Mouse (Mus musculus) limb, embryonic 12.5 days (tissue): ENCODE measurements around the gene Zc3h15. TPM values are rescaled to one million over a fixed set of nuclear protein-coding genes. Genes with fewer than 3 reads are reported as not detected.
A peak's percentile ranks its signal among the peaks of the same experiment; 100 is the strongest.

ENCODE experiments used
- ATAC-seq: fragments of 200-750 bp; cut with Nextera tagmentation; 2 replicates; pipeline ENCODE4 v1.8.0; 2017; ENCODE audit warnings: low read depth, moderate TSS enrichment; ENCODE audit not compliant: insufficient number of reproducible peaks, insufficient read depth, low FRiP score, low TSS enrichment
- H3K27ac ChIP-seq: fragments of 300-500 bp; sonication (generic); 2 replicates; pipeline ENCODE4 v1.5.1; 2016; ENCODE audit warnings: mild to moderate bottlenecking, moderate library complexity
- H3K27me3 ChIP-seq: fragments of 300-500 bp; sonication (generic); 2 replicates; pipeline ENCODE4 v1.6.1; 2016; ENCODE audit warnings: mild to moderate bottlenecking, moderate library complexity
- H3K36me3 ChIP-seq: fragments of 300-500 bp; sonication (generic); 2 replicates; pipeline ENCODE4 v1.6.1; 2016; ENCODE audit warnings: mild to moderate bottlenecking, moderate library complexity
- H3K4me1 ChIP-seq: fragments of 300-500 bp; sonication (generic); replicated peaks from 2 replicates; pipeline ENCODE4 v1.6.1; 2016
- H3K4me2 ChIP-seq: fragments of 300-500 bp; sonication (generic); 2 replicates; pipeline ENCODE4 v1.6.1; 2016; ENCODE audit warnings: mild to moderate bottlenecking, moderate library complexity
- H3K4me3 ChIP-seq: fragments of 300-500 bp; sonication (generic); replicated peaks from 2 replicates; pipeline ENCODE4 v1.5.1; 2016; ENCODE audit warnings: mild to moderate bottlenecking
- H3K9ac ChIP-seq: fragments of 300-500 bp; sonication (generic); replicated peaks from 2 replicates; pipeline ENCODE4 v1.6.1; 2016; ENCODE audit warnings: mild to moderate bottlenecking, moderate library complexity
- H3K9me3 ChIP-seq: fragments of 300-500 bp; sonication (generic); 2 replicates; pipeline ENCODE4 v1.6.1; 2016; ENCODE audit warnings: mild to moderate bottlenecking, moderate library complexity
- WGBS: fragments of 180-500 bp; shearing (Covaris S2); methylation state at CpG from one replicate; pipeline ENCODE4 v1.1.7; 2016; 5-methylcytosine and 5-hydroxymethylcytosine counted together
- polyA plus RNA-seq: library from polyadenylated mRNA; unstranded; fragments of >200 nt; fragmentation: Nextera tagmentation; extraction: Ambion mirVana; gene quantifications from 2 replicates; pipeline ENCODE4 v1.2.1, GENCODE M21; 2016

The Zc3h15 gene
- polyA plus RNA-seq: 161 and 176 TPM in 2 replicates

DNA sequence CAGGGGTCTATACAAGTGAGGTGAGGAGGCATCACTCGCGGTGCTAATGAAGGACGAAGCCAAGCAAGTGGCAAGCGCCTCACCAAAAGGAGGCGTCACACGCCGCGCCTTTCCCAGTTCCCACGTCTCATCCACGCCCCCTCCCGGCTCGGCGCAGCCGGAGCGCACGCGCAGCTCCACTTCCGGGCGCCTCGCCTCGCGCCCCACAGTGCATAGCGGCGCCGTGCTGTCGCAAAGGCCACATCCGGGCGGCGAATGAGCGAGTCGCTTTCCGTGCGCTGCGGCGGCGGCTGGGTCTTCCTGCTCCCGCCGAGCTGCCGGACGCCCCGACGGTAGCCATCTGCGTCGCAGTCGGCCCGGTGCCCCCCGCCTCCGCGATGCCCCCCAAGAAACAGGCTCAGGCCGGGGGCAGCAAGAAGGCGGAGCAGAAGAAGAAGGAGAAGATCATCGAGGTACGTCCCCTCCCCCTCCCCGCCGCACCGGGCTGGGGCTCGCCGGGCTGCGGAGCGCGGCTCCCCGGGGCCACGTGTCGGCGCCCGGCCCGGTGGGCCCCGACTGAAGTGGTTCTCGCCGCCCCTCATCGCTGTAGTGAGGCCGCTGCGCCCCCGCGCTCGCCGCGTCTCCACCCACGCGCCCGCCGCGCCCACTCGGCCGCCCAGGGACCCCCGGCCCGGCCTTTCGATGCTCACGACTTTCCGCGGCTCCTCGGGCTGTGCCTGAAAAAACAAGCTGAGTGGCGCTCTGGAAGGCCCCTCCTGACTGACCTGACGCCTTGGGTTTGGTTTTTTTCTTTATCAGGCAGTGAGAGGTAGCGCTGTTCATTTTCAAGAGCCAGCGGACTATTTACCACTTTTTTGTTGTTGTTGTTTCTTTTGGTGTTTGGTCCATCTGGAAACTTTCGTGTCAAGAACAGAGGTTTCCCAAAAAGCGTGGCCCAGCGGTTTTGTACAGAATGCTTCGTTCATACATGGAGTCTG lies at the start of gene Zc3h15:
TSS of gene Zc3h15 (plus strand) at position 160 of the 977 bp plus-strand sequence.
- peak within 1 kb of the TSS; percentile 97 for H3K9ac ChIP-seq
- H3K36me3 ChIP-seq: no peaks in the 10 kb centered on the region
- peaks cover 28% of the 10 kb centered on the region for H3K4me1 ChIP-seq
- H3K27me3 ChIP-seq: no peaks in the 10 kb centered on the region
- H3K4me2 ChIP-seq: peak within 1 kb of the TSS; percentile 64
- ATAC-seq: peak; percentile 99
- under 1% methylated on average over 94 of the region's 100 CpGs for WGBS
- H3K9me3 ChIP-seq: no peaks in the 10 kb centered on the region
- peak within 1 kb of the TSS; percentile 96 for H3K4me3 ChIP-seq
- H3K27ac ChIP-seq: peak within 1 kb of the TSS; percentile 83

DNA sequence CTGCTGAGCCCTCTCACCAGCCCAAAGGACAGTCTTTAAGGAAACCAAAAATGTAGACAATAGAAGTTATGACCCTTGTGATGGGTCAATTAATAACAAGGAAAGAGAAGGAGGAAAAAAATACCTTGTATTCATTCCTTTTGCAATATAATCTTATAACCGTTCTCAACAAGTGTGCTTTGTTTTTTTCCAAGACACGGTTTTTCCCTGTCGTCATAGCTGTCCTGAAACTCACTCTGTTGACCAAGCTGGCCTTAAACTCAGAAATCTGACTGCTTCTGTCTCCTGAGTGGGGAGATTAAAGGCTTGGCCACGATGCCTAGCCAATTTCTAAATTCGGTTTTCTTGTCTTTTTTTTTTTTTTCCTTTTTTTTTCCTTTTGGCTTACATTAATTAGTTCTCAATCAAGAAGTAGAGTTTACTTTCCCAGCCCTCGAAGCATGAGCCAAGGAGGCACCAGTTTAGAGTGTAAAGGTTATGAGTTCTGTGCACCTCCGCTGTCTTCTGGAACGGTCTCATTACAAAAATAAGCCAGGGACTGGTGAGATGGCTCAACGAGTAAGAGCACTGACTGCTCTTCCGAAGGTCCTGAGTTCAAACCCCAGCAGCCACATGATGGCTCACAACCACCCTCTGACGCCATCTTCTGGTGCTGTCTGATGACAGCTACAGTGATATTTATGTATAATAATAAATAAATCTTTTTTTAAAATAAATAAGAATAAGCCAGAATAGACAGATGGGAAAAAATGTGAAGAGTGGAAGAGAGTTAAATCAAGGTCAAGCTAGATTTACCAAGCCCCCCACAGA lies 23.5 kb upstream of the Zc3h15 start:
- Histone ChIP-seq H3K4me1 (peaks cover 7% of the 10 kb centered on the region; the same call in 1 of the 2 replicates), H3K27me3 (no peaks in the 10 kb centered on the region), H3K36me3 (no peaks in the 10 kb centered on the region), H3K27ac (no peak overlapping the region), H3K4me2 (no peak overlapping the region), H3K9ac (no peak overlapping the region), H3K9me3 (no peaks in the 10 kb centered on the region), H3K4me3 (no peak overlapping the region)
- 93% methylated on average over 11 of the region's 11 CpGs for WGBS
- no peak for ATAC-seq

- no peak for ATAC-seq
Observed at GRCm38 (mm10) chr2:83621511-83621910, 22.7 kb upstream of the Zc3h15 start.

GRCm38 (mm10) chr2:83622792-83623191 lies 21.4 kb upstream of the Zc3h15 start:
- Histone ChIP-seq H3K4me1 (peaks cover 7% of the 10 kb centered on the region; the same call in 1 of the 2 replicates), H3K4me2 (peak overlapping the region; percentile 30; the same call in 1 of the 2 replicates), H3K9ac (no peak overlapping the region), H3K4me3 (no peak overlapping the region), H3K27me3 (no peaks in the 10 kb centered on the region), H3K36me3 (no peaks in the 10 kb centered on the region), H3K9me3 (no peaks in the 10 kb centered on the region), H3K27ac (no peak overlapping the region)
- WGBS: 36% methylated on average over 11 of the region's 11 CpGs
- no peak for ATAC-seq

More at GRCm38 (mm10) chr2:83621511-83621910, 22.7 kb upstream of the Zc3h15 start:
- no peak overlapping the region for H3K27ac ChIP-seq
- no peaks in the 10 kb centered on the region for H3K36me3 ChIP-seq
- 82% methylated on average over 4 of the region's 4 CpGs for WGBS
- no peak overlapping the region for H3K9ac ChIP-seq
- no peak overlapping the region for H3K4me2 ChIP-seq
- no peak overlapping the region for H3K4me3 ChIP-seq
- H3K9me3 ChIP-seq: no peaks in the 10 kb centered on the region
- H3K4me1 ChIP-seq: peaks cover 7% of the 10 kb centered on the region; the same call in 1 of the 2 replicates
- no peaks in the 10 kb centered on the region for H3K27me3 ChIP-seq

- WGBS: 67% methylated on average over 4 of the region's 4 CpGs
Observed at GRCm38 (mm10) chr2:83624045-83624444, 20.2 kb upstream of the Zc3h15 start.

GRCm38 (mm10) chr2:83625226-83626108 lies 18.8 kb upstream of the Zc3h15 start:
- 0 out of 2 replicates have a peak, but pooled peaks have one; percentile 24 for ATAC-seq

More at GRCm38 (mm10) chr2:83624045-83624444, 20.2 kb upstream of the Zc3h15 start:
- Histone ChIP-seq H3K9ac (no peak overlapping the region), H3K9me3 (no peaks in the 10 kb centered on the region), H3K36me3 (no peaks in the 10 kb centered on the region), H3K27me3 (no peaks in the 10 kb centered on the region), H3K27ac (no peak overlapping the region), H3K4me1 (peaks cover 4% of the 10 kb centered on the region; the same call in 1 of the 2 replicates), H3K4me2 (no peak overlapping the region), H3K4me3 (no peak overlapping the region)
- no peak for ATAC-seq

DNA sequence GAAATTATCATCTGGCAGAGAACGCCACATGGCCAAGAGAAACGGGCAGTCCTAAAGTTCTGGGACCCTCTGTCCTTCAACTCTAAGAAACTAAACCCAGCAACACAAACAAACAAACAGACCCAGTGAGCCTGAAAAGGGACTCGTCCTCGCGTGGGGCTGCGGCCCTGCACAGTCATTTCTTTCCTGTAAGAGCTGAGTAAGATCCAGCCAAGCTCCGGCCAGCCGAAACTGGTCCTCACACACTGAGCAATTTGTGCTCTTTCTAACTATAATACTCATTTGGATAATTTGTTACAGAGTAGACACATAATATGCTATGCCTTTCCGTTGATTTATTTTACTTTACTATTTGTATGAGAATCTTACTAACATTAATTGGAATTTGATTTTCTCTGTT lies 17.4 kb upstream of the Zc3h15 start:
- WGBS: 91% methylated on average over 9 of the region's 9 CpGs

More at GRCm38 (mm10) chr2:83625226-83626108, 18.8 kb upstream of the Zc3h15 start:
- Histone ChIP-seq H3K4me1 (peaks cover 4% of the 10 kb centered on the region; the same call in 1 of the 2 replicates), H3K9ac (no peak overlapping the region), H3K27ac (no peak overlapping the region), H3K36me3 (no peaks in the 10 kb centered on the region), H3K4me3 (no peak overlapping the region), H3K9me3 (no peaks in the 10 kb centered on the region), H3K4me2 (peak overlapping the region; percentile 15; the same call in 1 of the 2 replicates), H3K27me3 (no peaks in the 10 kb centered on the region)
- 29% methylated on average over 10 of the region's 10 CpGs for WGBS

GRCm38 (mm10) chr2:83627495-83627894 lies 16.7 kb upstream of the Zc3h15 start:
- H3K27me3 ChIP-seq: no peaks in the 10 kb centered on the region
- no peak overlapping the region for H3K27ac ChIP-seq
- H3K4me2 ChIP-seq: no peak overlapping the region
- peaks cover 4% of the 10 kb centered on the region; the same call in 1 of the 2 replicates for H3K4me1 ChIP-seq
- WGBS: 88% methylated on average over 9 of the region's 9 CpGs
- no peaks in the 10 kb centered on the region for H3K36me3 ChIP-seq
- H3K9me3 ChIP-seq: no peaks in the 10 kb centered on the region
- no peak overlapping the region for H3K9ac ChIP-seq
- ATAC-seq: no peak
- H3K4me3 ChIP-seq: no peak overlapping the region

More for the DNA sequence above, 17.4 kb upstream of the Zc3h15 start:
- Histone ChIP-seq H3K9ac (no peak overlapping the region), H3K4me3 (no peak overlapping the region), H3K4me2 (no peak overlapping the region), H3K27me3 (no peaks in the 10 kb centered on the region), H3K9me3 (no peaks in the 10 kb centered on the region), H3K36me3 (no peaks in the 10 kb centered on the region), H3K4me1 (peaks cover 4% of the 10 kb centered on the region; the same call in 1 of the 2 replicates), H3K27ac (no peak overlapping the region)
- ATAC-seq: no peak

DNA sequence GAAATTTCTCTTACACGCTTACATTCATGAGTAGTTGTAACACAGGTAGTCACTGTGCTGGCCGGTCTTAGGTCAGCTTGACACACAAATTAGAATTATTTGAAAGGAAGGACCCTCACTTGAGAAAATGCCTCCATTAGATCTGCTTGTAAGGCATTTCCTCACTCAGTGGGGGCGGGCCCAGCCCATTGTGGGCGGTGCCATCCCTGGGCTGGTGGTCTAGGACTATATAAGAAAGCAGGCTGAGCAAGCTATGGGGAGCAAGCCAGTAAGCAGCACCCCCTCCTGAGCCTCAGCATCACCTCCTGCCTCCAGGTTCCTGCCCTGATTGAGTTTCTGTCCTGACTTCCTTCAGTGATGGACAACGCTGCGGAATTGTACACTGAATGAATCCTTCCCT lies 16.3 kb upstream of the Zc3h15 start:
- Histone ChIP-seq H3K27ac (no peak overlapping the region), H3K9ac (no peak overlapping the region), H3K4me3 (no peak overlapping the region), H3K36me3 (no peaks in the 10 kb centered on the region), H3K4me1 (no peaks in the 10 kb centered on the region), H3K27me3 (no peaks in the 10 kb centered on the region), H3K9me3 (no peaks in the 10 kb centered on the region), H3K4me2 (no peak overlapping the region)
- WGBS: 95% methylated on average over 6 of the region's 6 CpGs
- no peak for ATAC-seq

- H3K9me3 ChIP-seq: no peaks in the 10 kb centered on the region
- H3K36me3 ChIP-seq: no peaks in the 10 kb centered on the region
- ATAC-seq: no peak
- WGBS: 92% methylated on average over 1 of the region's 1 CpGs
- H3K4me2 ChIP-seq: no peak overlapping the region
- H3K27ac ChIP-seq: no peak overlapping the region
- no peaks in the 10 kb centered on the region for H3K27me3 ChIP-seq
- H3K4me3 ChIP-seq: no peak overlapping the region
- H3K4me1 ChIP-seq: peaks cover 10% of the 10 kb centered on the region
- no peak overlapping the region for H3K9ac ChIP-seq
Observed at GRCm38 (mm10) chr2:83641993-83642392, 2.2 kb upstream of the Zc3h15 start.
